Mouse (Mus musculus) kidney, postnatal 4 days (tissue): ENCODE measurements around the gene Uox.

Experiments used
- DNase-seq, 2 experiments: peaks; one replicate each; pipeline ENCODE4 v3.0.0; 2021; ENCODE audit warnings: mixed read lengths in 2 of 2

The Uox gene

GRCm38 (mm10) chr3:146628227-146628982, 58.2 kb downstream of the Uox start:
- DNase-seq, result peak in 1 of 2 experiments; percentile 47

- no peak for DNase-seq
These were observed 62.3 kb downstream of the Uox start for GRCm38 (mm10) chr3:146632506-146632905.

- DNase-seq, result peak; percentile 50 to 60
These were observed 71.7 kb downstream of the Uox start for GRCm38 (mm10) chr3:146641818-146642427.

- DNase-seq, result no peak
These were observed 79.2 kb downstream of the Uox start for GRCm38 (mm10) chr3:146649311-146649894.

- DNase-seq, result no peak
These were observed 80.5 kb downstream of the Uox start for GRCm38 (mm10) chr3:146650716-146651115.

- DNase-seq, result no peak
These were observed 81.0 kb downstream of the Uox start, which contains the start of gene 4930503B20Rik for GRCm38 (mm10) chr3:146651217-146651616. TSS of gene 4930503B20Rik (minus strand) at chr3:146651317.

GRCm38 (mm10) chr3:146652431-146652830, 82.2 kb downstream of the Uox start:
- DNase-seq, result no peak

- DNase-seq, result no peak
These were observed 83.5 kb downstream of the Uox start for GRCm38 (mm10) chr3:146653692-146654091.

- no peak for DNase-seq
These were observed 84.9 kb downstream of the Uox start for GRCm38 (mm10) chr3:146655111-146655577.

GRCm38 (mm10) chr3:146657433-146657832, 87.2 kb downstream of the Uox start:
- no peak for DNase-seq

- no peak for DNase-seq
These were observed 87.9 kb downstream of the Uox start for GRCm38 (mm10) chr3:146658061-146658639.

GRCm38 (mm10) chr3:146659321-146659720, 89.1 kb downstream of the Uox start:
- no peak for DNase-seq

- no peak for DNase-seq
These were observed 90.8 kb downstream of the Uox start for GRCm38 (mm10) chr3:146661001-146661400.

GRCm38 (mm10) chr3:146661907-146662306, 91.7 kb downstream of the Uox start:
- no peak for DNase-seq

GRCm38 (mm10) chr3:146671121-146671520, 100.9 kb downstream of the Uox start:
- peak; percentile 20 to 40 for DNase-seq

GRCm38 (mm10) chr3:146675101-146675500, 104.9 kb downstream of the Uox start:
- no peak for DNase-seq

- DNase-seq, result no peak
These were observed 106.0 kb downstream of the Uox start for GRCm38 (mm10) chr3:146676193-146676592.

- DNase-seq, result no peak
These were observed 109.4 kb downstream of the Uox start for GRCm38 (mm10) chr3:146679646-146680045.

- DNase-seq, result no peak
These were observed 110.4 kb downstream of the Uox start for GRCm38 (mm10) chr3:146680625-146681024.

GRCm38 (mm10) chr3:146681696-146682095, 111.5 kb downstream of the Uox start:
- peak in 1 of 2 experiments; percentile 12 for DNase-seq
